Mouse (Mus musculus): ENCODE measurements around the gene Prdx5. TPM values are rescaled to one million over a fixed set of nuclear protein-coding genes. Genes with fewer than 3 reads are reported as not detected.

Prdx5 gene
- polyA plus RNA-seq, 1 experiment from 2014 or later: 210 TPM

DNA sequence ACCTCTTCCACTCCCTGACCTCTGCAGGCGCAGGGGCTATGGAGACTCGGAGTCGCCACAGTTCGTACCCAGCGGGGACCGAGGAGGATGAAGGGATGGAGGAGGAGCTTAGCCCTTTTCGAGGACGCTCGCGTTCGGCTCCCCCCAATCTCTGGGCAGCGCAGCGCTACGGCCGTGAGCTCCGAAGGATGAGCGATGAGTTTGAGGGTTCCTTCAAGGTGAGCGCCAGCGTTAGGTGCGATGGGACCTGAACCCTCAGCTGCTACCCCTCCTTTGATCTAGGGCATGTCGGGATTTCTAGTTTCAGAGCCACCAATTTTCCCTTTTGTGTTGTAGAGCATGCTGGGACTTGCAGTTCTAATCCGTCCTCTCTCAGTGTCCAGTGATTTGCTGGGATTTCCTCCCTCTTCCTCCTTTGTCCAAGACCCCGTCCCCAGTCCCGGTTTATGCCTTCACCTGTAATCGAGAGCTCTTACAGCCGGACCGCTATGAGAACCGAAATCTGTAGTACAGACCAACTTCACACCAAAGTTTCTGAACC is 40.8 kb upstream of the Prdx5 start:
- H3K27ac ChIP-seq (replicated peaks in 1 of 2; ENCODE audit: control insufficient read depth in 1 of 2, insufficient read depth in 1 of 2, low read depth in 2 of 2, low read length in 2 of 2): peak overlapping the region; percentile 97 to 98
- peak; percentile 24; the same call in 1 of the 2 replicates for ATAC-seq (ENCODE audit: insufficient number of reproducible peaks, insufficient read depth, low FRiP score, low read depth)
- H3K9ac ChIP-seq (ENCODE audit: low read length): peak overlapping the region; percentile 88
- H3K4me3 ChIP-seq (ENCODE audit: control insufficient read depth in 1 of 2, insufficient read depth in 1 of 2, low read depth in 1 of 2, low read length in 2 of 2): peak overlapping the region; percentile 64 to 66
- peaks cover 24 to 45% of the 10 kb centered on the region in 2 experiments for H3K4me1 ChIP-seq (ENCODE audit: control insufficient read depth in 2 of 2, insufficient read depth in 2 of 2, low read length in 2 of 2)
- H3K27me3 ChIP-seq (ENCODE audit: control insufficient read depth, insufficient read depth, low read length): no peaks in the 10 kb centered on the region
- peaks cover 18% of the 10 kb centered on the region for H3K36me3 ChIP-seq (ENCODE audit: control insufficient read depth, insufficient read depth, low read length)
- peak overlapping the region; percentile 88 for H3K4me2 ChIP-seq (ENCODE audit: low read length)
- under 1% methylated on average over 28 of the region's 28 CpGs for WGBS
- H3K9me3 ChIP-seq (ENCODE audit: control insufficient read depth, low read length): no peaks in the 10 kb centered on the region

DNA sequence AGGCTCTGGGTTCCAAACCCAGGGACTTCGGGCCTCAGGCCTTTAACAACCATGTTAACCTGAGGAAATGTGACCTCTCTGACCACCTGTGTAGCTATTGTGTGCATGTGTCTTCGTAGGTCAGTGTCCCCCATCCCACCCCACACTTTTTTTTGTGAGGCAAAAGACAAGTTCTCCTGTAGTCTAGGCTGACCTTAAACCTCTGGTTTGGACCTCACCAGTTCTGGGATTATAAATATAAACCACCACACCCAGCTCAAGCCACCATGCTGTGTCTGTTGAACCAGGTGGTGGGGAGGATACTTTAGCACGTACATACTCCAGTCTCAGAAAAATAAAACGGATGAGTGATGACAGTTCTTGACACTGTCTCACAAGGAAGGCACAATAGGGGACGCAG is 40.0 kb upstream of the Prdx5 start:
- H3K9ac ChIP-seq (ENCODE audit: low read length): peak overlapping the region; percentile 88
- 57% methylated on average over 5 of the region's 5 CpGs for WGBS

DNA sequence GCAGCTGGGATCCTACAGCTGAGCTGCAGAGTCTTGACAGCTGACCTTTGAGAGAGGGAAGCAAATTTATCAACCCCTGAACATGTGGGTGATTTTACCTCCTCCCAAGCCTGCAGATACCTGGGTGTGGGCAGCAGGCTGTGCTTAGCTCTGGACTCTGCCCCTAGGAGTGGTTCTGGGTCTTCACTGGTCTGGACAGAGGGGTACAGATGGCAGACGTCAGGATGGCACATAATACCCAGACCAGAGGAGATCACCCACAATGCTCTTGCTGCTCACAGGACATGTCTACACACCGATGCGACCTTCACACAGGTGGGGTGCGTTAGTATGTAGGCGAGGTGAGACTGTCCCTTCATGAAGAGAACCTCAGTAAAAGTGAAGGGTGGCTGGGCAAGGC is 39.6 kb upstream of the Prdx5 start:
- no peak for ATAC-seq (ENCODE audit: insufficient number of reproducible peaks, insufficient read depth, low FRiP score, low read depth)
- H3K36me3 ChIP-seq (ENCODE audit: control insufficient read depth, insufficient read depth, low read length): peaks cover 13% of the 10 kb centered on the region
- H3K27ac ChIP-seq (replicated peaks in 1 of 2; ENCODE audit: control insufficient read depth in 1 of 2, insufficient read depth in 1 of 2, low read depth in 2 of 2, low read length in 2 of 2): no peak overlapping the region
- H3K4me2 ChIP-seq (ENCODE audit: low read length): no peak overlapping the region
- no peaks in the 10 kb centered on the region for H3K9me3 ChIP-seq (ENCODE audit: control insufficient read depth, low read length)
- 88% methylated on average over 5 of the region's 5 CpGs for WGBS
- no peak overlapping the region for H3K9ac ChIP-seq (ENCODE audit: low read length)
- H3K4me1 ChIP-seq (ENCODE audit: control insufficient read depth in 2 of 2, insufficient read depth in 2 of 2, low read length in 2 of 2): peaks cover 15 to 34% of the 10 kb centered on the region in 2 experiments
- no peaks in the 10 kb centered on the region for H3K27me3 ChIP-seq (ENCODE audit: control insufficient read depth, insufficient read depth, low read length)
- H3K4me3 ChIP-seq (ENCODE audit: control insufficient read depth in 1 of 2, insufficient read depth in 1 of 2, low read depth in 1 of 2, low read length in 2 of 2): no peak overlapping the region

More for the DNA sequence above, 40.0 kb upstream of the Prdx5 start:
- Histone ChIP-seq H3K27me3 (ENCODE audit: control insufficient read depth, insufficient read depth, low read length) (no peaks in the 10 kb centered on the region), H3K27ac (replicated peaks in 1 of 2; ENCODE audit: control insufficient read depth in 1 of 2, insufficient read depth in 1 of 2, low read depth in 2 of 2, low read length in 2 of 2) (peak overlapping the region in 1 of 2 experiments; percentile 98; a peak in 2 of 4 replicates), H3K4me3 (ENCODE audit: control insufficient read depth in 1 of 2, insufficient read depth in 1 of 2, low read depth in 1 of 2, low read length in 2 of 2) (peak overlapping the region in 1 of 2 experiments; percentile 64; a peak in 2 of 4 replicates), H3K36me3 (ENCODE audit: control insufficient read depth, insufficient read depth, low read length) (peaks cover 17% of the 10 kb centered on the region), H3K9me3 (ENCODE audit: control insufficient read depth, low read length) (no peaks in the 10 kb centered on the region), H3K4me1 (ENCODE audit: control insufficient read depth in 2 of 2, insufficient read depth in 2 of 2, low read length in 2 of 2) (peaks cover 17 to 37% of the 10 kb centered on the region in 2 experiments), H3K4me2 (ENCODE audit: low read length) (peak overlapping the region; percentile 88)
- no peak for ATAC-seq (ENCODE audit: insufficient number of reproducible peaks, insufficient read depth, low FRiP score, low read depth)

DNA sequence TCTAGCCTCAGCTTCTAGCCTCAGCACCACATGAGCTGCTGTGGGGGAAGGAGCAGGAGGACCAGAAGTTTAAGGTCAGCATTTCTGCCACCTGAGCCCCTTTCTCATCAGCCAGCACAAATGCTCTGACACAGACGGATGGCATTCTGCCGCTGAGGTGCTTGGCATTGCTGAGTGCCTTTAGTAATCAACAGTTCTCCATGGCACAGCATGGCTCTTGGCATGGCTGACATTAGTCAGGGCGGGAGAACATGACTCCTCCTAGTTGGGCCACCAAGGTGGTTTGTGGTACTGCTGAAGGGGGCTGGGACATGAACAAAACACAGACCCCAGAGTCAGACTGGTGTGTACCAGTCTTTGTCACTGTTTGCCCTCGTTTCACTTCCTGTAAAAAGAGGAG is 38.3 kb upstream of the Prdx5 start:
- H3K27ac ChIP-seq (replicated peaks in 1 of 2; ENCODE audit: control insufficient read depth in 1 of 2, insufficient read depth in 1 of 2, low read depth in 2 of 2, low read length in 2 of 2): no peak overlapping the region
- no peak for ATAC-seq (ENCODE audit: insufficient number of reproducible peaks, insufficient read depth, low FRiP score, low read depth)
- WGBS: 86% methylated on average over 4 of the region's 4 CpGs

DNA sequence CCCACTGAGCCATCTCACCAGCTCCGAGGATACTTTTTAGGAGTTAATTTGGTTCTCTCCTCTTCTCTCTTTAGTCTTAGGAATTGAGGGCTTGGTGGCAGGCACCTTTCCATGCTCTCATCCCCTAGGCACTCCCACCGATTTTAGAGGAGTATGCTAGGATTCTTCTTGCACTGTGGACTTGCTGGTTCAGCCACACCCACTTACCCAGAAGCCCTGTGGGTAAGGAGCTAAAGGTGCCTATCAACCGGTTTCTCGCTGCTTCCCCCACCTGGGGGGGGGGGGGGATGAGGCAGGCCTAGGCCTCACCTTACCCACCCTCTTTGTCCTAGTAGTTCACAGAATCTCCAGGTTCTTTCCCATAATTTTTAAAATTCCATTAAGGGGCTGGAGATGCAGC is 37.8 kb upstream of the Prdx5 start:
- H3K4me1 ChIP-seq (ENCODE audit: control insufficient read depth in 2 of 2, insufficient read depth in 2 of 2, low read length in 2 of 2): peaks cover 11 to 25% of the 10 kb centered on the region in 2 experiments
- no peak overlapping the region for H3K27ac ChIP-seq (replicated peaks in 1 of 2; ENCODE audit: control insufficient read depth in 1 of 2, insufficient read depth in 1 of 2, low read depth in 2 of 2, low read length in 2 of 2)
- H3K4me2 ChIP-seq (ENCODE audit: low read length): no peak overlapping the region
- no peak for ATAC-seq (ENCODE audit: insufficient number of reproducible peaks, insufficient read depth, low FRiP score, low read depth)
- no peak overlapping the region for H3K9ac ChIP-seq (ENCODE audit: low read length)
- H3K4me3 ChIP-seq (ENCODE audit: control insufficient read depth in 1 of 2, insufficient read depth in 1 of 2, low read depth in 1 of 2, low read length in 2 of 2): no peak overlapping the region
- 56% methylated on average over 4 of the region's 4 CpGs for WGBS
- no peaks in the 10 kb centered on the region for H3K27me3 ChIP-seq (ENCODE audit: control insufficient read depth, insufficient read depth, low read length)
- H3K36me3 ChIP-seq (ENCODE audit: control insufficient read depth, insufficient read depth, low read length): peaks cover 14% of the 10 kb centered on the region; the same call in 1 of the 2 replicates
- H3K9me3 ChIP-seq (ENCODE audit: control insufficient read depth, low read length): no peaks in the 10 kb centered on the region

More for the DNA sequence above, 38.3 kb upstream of the Prdx5 start:
- H3K4me2 ChIP-seq (ENCODE audit: low read length): no peak overlapping the region
- peaks cover 14 to 25% of the 10 kb centered on the region in 2 experiments for H3K4me1 ChIP-seq (ENCODE audit: control insufficient read depth in 2 of 2, insufficient read depth in 2 of 2, low read length in 2 of 2)
- H3K9me3 ChIP-seq (ENCODE audit: control insufficient read depth, low read length): no peaks in the 10 kb centered on the region
- no peaks in the 10 kb centered on the region for H3K27me3 ChIP-seq (ENCODE audit: control insufficient read depth, insufficient read depth, low read length)
- peaks cover 14% of the 10 kb centered on the region; the same call in 1 of the 2 replicates for H3K36me3 ChIP-seq (ENCODE audit: control insufficient read depth, insufficient read depth, low read length)
- no peak overlapping the region for H3K9ac ChIP-seq (ENCODE audit: low read length)
- H3K4me3 ChIP-seq (ENCODE audit: control insufficient read depth in 1 of 2, insufficient read depth in 1 of 2, low read depth in 1 of 2, low read length in 2 of 2): no peak overlapping the region

DNA sequence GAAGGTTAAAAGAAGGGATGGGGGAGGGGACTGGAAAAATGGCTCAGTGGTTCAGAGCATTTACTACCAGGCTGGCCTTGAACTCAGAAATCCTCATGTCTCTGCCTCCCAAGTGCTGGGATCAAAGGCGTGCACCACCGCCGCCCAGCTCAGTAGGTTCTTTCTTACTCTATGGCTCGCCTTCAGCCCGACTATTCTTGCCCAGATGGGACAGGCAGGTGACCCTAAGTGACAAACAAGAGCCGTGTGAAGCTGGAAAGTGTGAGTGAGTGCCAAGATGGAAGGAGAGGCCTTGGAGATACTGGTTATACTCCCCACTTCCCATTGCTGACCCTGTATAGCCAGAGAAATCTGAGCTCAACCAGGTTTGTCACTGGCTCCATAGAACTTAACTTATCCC is 33.8 kb upstream of the Prdx5 start:
- 93% methylated on average over 6 of the region's 6 CpGs for WGBS
- Histone ChIP-seq H3K4me3 (ENCODE audit: control insufficient read depth in 1 of 2, insufficient read depth in 1 of 2, low read depth in 1 of 2, low read length in 2 of 2) (no peak overlapping the region), H3K4me1 (ENCODE audit: control insufficient read depth in 2 of 2, insufficient read depth in 2 of 2, low read length in 2 of 2) (peaks cover 10 to 18% of the 10 kb centered on the region in 2 experiments), H3K36me3 (ENCODE audit: control insufficient read depth, insufficient read depth, low read length) (peaks cover 14% of the 10 kb centered on the region; the same call in 1 of the 2 replicates), H3K27me3 (ENCODE audit: control insufficient read depth, insufficient read depth, low read length) (no peaks in the 10 kb centered on the region), H3K27ac (replicated peaks in 1 of 2; ENCODE audit: control insufficient read depth in 1 of 2, insufficient read depth in 1 of 2, low read depth in 2 of 2, low read length in 2 of 2) (no peak overlapping the region), H3K9me3 (ENCODE audit: control insufficient read depth, low read length) (no peaks in the 10 kb centered on the region), H3K4me2 (ENCODE audit: low read length) (no peak overlapping the region), H3K9ac (ENCODE audit: low read length) (no peak overlapping the region)
- no peak for ATAC-seq (ENCODE audit: insufficient number of reproducible peaks, insufficient read depth, low FRiP score, low read depth)

DNA sequence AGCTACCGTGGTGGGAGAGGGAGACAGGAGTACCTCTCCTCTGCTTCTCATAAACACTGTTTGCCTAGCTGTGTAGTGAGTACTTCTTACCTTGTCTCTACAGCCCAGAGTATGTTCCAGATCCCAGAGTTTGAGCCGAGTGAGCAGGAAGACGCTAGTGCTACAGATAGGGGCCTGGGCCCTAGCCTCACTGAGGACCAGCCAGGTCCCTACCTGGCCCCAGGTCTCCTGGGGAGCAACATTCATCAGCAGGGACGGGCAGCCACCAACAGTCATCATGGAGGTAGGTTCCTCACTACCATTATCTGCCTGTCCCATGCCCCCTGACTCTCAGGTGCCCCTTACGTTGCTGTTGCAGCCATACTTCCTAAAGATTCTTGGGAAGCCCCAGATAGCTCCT is 32.9 kb upstream of the Prdx5 start:
- Histone ChIP-seq H3K9ac (ENCODE audit: low read length) (peak overlapping the region; percentile 89), H3K27ac (replicated peaks in 1 of 2; ENCODE audit: control insufficient read depth in 1 of 2, insufficient read depth in 1 of 2, low read depth in 2 of 2, low read length in 2 of 2) (peak overlapping the region; percentile 80 to 91), H3K4me3 (ENCODE audit: control insufficient read depth in 1 of 2, insufficient read depth in 1 of 2, low read depth in 1 of 2, low read length in 2 of 2) (peak overlapping the region; percentile 69 to 82), H3K4me2 (ENCODE audit: low read length) (peak overlapping the region; percentile 98), H3K27me3 (ENCODE audit: control insufficient read depth, insufficient read depth, low read length) (no peaks in the 10 kb centered on the region), H3K9me3 (ENCODE audit: control insufficient read depth, low read length) (no peaks in the 10 kb centered on the region), H3K36me3 (ENCODE audit: control insufficient read depth, insufficient read depth, low read length) (peaks cover 19% of the 10 kb centered on the region; the same call in 1 of the 2 replicates), H3K4me1 (ENCODE audit: control insufficient read depth in 2 of 2, insufficient read depth in 2 of 2, low read length in 2 of 2) (peaks cover 10 to 18% of the 10 kb centered on the region in 2 experiments)
- WGBS: 26% methylated on average over 5 of the region's 5 CpGs
- no peak for ATAC-seq (ENCODE audit: insufficient number of reproducible peaks, insufficient read depth, low FRiP score, low read depth)
